Mouse (Mus musculus): Measurements from ENCODE around the gene Hnf1b. TPM values are rescaled to one million over a fixed set of nuclear protein-coding genes. Genes with fewer than 3 reads are reported as not detected.
A peak's percentile ranks its signal among the peaks of the same experiment; 100 is the strongest.

Gene Hnf1b
- polyA plus RNA-seq, 1 experiment from 2014 or later, result 2.0 TPM

DNA sequence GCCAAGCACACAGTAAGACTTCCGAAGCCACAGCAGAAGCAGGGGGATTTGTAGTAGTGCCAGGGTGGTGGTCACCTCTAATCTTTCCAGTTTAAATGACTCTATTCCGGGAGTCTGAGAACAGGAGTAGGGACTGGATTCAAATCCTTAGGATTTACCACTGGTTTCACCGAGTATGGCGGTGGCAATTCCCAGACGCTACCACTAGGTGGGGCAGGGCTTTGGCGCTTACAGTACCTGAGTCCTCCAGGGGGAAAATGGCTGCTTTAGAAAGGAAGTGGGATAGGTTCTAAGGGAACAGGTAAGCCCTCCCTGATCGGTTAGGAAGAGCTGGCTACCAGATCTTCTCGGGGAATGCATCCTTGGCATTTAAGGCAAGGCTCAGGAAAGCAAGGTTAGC lies 17.5 kb upstream of the Hnf1b start:
- Histone ChIP-seq H3K4me3 (no peak overlapping the region), H3K27ac (no peak overlapping the region), H3K9me3 (no peaks in the 10 kb centered on the region), H3K27me3 (ENCODE audit: insufficient read depth, poor library complexity, severe bottlenecking) (no peaks in the 10 kb centered on the region), H3K4me1 (no peaks in the 10 kb centered on the region), H3K36me3 (no peaks in the 10 kb centered on the region)
- WGBS, result 34% methylated on average over 8 of the region's 8 CpGs
- DNase-seq (ENCODE audit: low spot score), result no peak

DNA sequence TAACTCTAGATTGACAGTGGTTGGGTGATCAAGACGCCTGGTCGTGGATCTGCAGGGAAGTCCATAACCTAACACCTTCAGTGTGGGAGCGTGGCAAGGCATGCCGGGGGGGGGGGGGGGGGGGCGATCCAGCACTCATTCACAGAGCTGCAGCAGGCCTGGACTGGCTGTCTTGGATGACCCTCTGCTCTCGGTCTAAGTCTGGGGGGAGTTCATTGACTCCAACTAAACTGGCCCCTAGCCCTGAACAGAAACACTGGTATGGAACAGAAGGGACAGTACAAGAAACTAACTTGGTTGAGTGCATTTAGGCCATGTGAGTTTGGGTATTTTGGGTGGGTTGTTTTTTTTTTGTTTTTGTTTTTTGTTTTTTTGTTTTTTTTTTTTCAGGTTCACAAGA lies 16.3 kb upstream of the Hnf1b start:
- no peak overlapping the region for H3K27ac ChIP-seq
- H3K4me1 ChIP-seq, result no peaks in the 10 kb centered on the region
- no peak overlapping the region for H3K4me3 ChIP-seq
- no peak for DNase-seq (ENCODE audit: low spot score)
- H3K9me3 ChIP-seq, result no peaks in the 10 kb centered on the region
- 80% methylated on average over 6 of the region's 6 CpGs for WGBS
- H3K36me3 ChIP-seq, result no peaks in the 10 kb centered on the region
- no peaks in the 10 kb centered on the region for H3K27me3 ChIP-seq (ENCODE audit: insufficient read depth, poor library complexity, severe bottlenecking)

DNA sequence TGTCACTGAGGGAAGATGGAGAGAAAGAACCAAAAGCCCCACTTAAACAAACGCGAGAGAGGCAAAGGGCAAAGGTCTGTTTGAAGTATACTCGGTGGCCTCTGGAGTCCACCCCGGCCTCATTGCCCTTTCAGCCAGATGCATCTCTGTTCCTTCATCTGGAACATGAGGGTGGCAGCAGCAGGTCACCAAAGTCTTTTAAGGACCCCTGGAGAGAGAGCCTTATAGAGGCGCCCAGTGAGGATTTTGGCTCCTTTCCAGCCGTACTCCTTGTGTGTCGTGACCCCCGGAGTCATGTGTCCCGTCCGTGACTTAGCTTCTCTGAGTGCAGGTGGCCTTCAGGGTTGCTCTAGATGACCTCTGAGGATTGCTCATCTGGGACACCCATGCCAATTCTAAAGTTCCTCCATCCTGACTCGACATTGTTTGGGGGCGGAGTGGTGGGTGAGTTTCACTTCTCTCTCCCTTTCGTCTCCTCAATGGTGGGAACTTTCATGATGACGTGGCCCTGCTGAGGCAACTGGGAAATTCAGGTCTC lies 15.8 kb upstream of the Hnf1b start:
- no peaks in the 10 kb centered on the region for H3K36me3 ChIP-seq
- no peak for DNase-seq (ENCODE audit: low spot score)
- no peaks in the 10 kb centered on the region for H3K9me3 ChIP-seq
- WGBS, result 79% methylated on average over 14 of the region's 14 CpGs
- H3K27me3 ChIP-seq (ENCODE audit: insufficient read depth, poor library complexity, severe bottlenecking), result no peaks in the 10 kb centered on the region
- H3K4me3 ChIP-seq, result no peak overlapping the region
- H3K4me1 ChIP-seq, result no peaks in the 10 kb centered on the region
- no peak overlapping the region for H3K27ac ChIP-seq

DNA sequence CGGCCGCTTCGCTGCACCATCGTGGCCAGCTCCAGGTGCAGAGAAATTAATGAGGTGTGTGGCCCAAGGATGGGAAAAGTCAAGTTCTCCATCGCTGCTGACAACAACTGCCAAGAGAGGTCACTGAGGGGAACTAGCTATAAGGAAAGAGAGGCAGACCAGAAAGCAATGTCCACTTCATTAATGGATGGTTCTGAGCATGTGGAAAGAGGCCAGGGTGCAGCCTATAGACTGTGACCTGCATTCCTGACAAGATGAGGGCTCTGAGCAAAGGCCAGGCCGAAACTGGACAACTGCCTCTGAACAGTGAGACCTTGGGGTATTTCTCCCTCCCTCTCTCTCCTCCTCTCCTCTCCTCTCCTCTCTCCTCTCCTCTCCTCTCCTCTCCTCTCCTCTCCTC lies 10.4 kb upstream of the Hnf1b start:
- Histone ChIP-seq H3K4me3 (no peak overlapping the region), H3K27ac (no peak overlapping the region), H3K36me3 (no peaks in the 10 kb centered on the region), H3K4me1 (no peaks in the 10 kb centered on the region), H3K27me3 (ENCODE audit: insufficient read depth, poor library complexity, severe bottlenecking) (peaks cover 22% of the 10 kb centered on the region), H3K9me3 (no peaks in the 10 kb centered on the region)
- 81% methylated on average over 6 of the region's 6 CpGs for WGBS
- no peak for DNase-seq (ENCODE audit: low spot score)

DNA sequence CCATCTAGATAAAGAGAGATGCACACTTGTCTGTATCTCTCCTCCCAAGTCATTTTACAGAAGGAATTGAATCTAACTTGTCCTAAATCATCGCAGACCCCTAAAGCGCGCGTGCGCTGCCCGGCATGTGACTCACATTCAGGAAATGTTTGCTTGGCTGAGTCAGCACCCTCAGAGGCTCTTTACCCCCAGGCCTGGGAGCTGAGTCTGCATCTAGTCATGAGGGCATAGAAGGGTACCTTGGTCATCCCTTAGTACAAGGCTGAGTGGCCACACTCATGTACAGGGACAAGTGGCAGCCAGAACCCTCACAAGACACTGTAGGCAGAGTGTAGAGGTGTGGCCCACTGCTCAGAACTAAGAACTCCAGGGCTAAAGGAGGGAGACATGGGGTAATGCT lies 6.3 kb upstream of the Hnf1b start:
- Histone ChIP-seq H3K4me3 (no peak overlapping the region), H3K9me3 (no peaks in the 10 kb centered on the region), H3K27me3 (ENCODE audit: insufficient read depth, poor library complexity, severe bottlenecking) (peaks cover 36% of the 10 kb centered on the region), H3K4me1 (no peaks in the 10 kb centered on the region), H3K27ac (no peak overlapping the region), H3K36me3 (no peaks in the 10 kb centered on the region)
- DNase-seq (ENCODE audit: low spot score), result no peak
- WGBS, result 87% methylated on average over 6 of the region's 6 CpGs

DNA sequence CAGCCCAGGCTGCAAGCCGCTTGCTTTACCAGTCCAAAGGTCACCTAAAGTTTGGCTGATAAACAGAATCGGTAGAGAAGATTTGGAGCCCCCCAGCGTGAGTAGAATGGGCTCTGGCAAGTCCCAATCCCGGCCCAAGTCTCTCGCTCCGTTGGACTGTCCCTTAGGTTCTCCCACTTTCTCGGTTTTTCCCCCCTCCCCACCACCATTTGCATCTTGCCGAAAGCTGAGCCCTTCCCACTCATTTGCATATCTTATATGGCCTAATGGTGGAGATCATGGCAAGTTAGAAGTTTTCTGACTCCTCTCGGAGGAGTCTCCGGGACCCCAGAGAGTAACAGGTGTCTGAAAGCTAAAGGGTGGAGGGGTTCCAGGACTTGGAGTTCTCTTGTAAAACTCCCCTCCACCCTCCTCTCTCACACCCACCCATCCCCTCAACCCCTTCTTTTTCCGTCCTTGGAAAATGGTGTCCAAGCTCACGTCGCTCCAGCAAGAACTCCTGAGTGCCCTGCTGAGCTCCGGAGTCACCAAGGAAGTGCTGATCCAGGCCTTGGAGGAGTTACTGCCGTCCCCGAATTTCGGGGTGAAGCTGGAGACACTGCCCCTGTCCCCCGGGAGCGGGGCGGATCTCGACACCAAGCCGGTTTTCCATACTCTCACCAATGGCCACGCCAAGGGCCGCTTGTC lies 866 bp downstream of the Hnf1b start:
- Histone ChIP-seq H3K4me3 (peak overlapping the region; percentile 52), H3K36me3 (no peaks in the 10 kb centered on the region), H3K9me3 (no peaks in the 10 kb centered on the region), H3K27ac (no peak overlapping the region), H3K4me1 (peaks cover 39% of the 10 kb centered on the region), H3K27me3 (ENCODE audit: insufficient read depth, poor library complexity, severe bottlenecking) (peaks cover 75% of the 10 kb centered on the region)
- 1% methylated on average over 24 of the region's 24 CpGs for WGBS
- DNase-seq (ENCODE audit: low spot score), result no peak

DNA sequence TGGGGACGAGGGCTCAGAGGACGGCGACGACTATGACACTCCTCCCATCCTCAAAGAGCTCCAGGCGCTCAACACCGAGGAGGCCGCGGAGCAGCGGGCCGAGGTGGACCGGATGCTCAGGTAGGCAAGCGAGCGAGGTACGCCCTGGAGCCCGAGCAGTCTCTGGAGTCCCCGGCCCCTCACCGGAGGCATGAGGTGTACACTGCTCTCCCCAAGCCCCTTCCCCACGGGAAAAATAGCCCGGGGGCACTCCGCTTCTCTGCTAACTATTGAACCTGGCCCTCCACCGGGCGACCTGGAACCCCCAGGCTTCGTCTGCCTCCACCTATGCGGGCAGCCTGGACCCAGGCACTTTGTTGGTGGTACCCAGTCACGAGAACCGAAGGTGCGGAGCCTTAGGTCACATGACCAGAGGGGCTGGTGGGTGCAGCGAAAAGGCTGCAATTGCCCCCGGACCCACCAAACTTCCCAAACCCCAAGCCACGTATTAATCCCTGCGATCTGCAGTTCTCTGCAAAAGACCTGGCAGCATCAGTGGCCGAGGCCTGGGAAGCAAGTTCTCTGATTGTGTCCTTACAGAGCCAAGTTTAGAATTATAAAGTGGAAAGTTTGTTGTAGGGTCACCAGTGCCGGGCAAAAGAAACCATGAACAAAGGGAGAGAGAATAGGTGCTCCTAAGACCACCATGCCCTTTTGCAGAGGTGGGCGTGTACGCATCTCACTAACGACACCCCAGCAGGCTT lies 1.6 kb downstream of the Hnf1b start:
- no peak for DNase-seq (ENCODE audit: low spot score)
- WGBS, result under 1% methylated on average over 36 of the region's 36 CpGs

DNA sequence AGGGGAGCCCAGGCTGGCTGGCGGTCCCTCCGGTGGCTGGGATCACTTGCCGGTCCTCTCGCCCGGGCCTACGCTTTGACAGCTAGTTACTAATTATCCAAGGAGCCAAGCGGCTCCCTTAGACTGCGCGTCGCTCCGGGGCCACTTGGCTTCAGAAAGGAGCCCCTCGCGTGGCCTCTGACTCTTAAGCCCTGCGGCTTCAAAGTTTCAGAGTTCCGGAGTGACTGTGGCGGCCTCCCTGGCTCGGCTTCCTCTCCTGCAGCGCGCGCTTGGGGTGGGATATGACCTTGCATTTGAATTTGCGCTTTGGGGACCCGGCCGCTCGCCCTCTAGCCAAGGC lies 2.1 kb downstream of the Hnf1b start:
- Histone ChIP-seq H3K9me3 (no peaks in the 10 kb centered on the region), H3K27ac (no peak overlapping the region; the same call in 1 of the 2 replicates), H3K36me3 (no peaks in the 10 kb centered on the region), H3K27me3 (ENCODE audit: insufficient read depth, poor library complexity, severe bottlenecking) (peaks cover 88% of the 10 kb centered on the region), H3K4me3 (peak overlapping the region; percentile 52), H3K4me1 (peaks cover 39% of the 10 kb centered on the region)
- DNase-seq (ENCODE audit: low spot score), result no peak
- WGBS, result under 1% methylated on average over 24 of the region's 24 CpGs

More for the DNA sequence above, 1.6 kb downstream of the Hnf1b start:
- Histone ChIP-seq H3K9me3 (no peaks in the 10 kb centered on the region), H3K27ac (no peak overlapping the region), H3K27me3 (ENCODE audit: insufficient read depth, poor library complexity, severe bottlenecking) (peaks cover 83% of the 10 kb centered on the region), H3K4me3 (peak overlapping the region; percentile 52), H3K36me3 (no peaks in the 10 kb centered on the region), H3K4me1 (peaks cover 39% of the 10 kb centered on the region)

DNA sequence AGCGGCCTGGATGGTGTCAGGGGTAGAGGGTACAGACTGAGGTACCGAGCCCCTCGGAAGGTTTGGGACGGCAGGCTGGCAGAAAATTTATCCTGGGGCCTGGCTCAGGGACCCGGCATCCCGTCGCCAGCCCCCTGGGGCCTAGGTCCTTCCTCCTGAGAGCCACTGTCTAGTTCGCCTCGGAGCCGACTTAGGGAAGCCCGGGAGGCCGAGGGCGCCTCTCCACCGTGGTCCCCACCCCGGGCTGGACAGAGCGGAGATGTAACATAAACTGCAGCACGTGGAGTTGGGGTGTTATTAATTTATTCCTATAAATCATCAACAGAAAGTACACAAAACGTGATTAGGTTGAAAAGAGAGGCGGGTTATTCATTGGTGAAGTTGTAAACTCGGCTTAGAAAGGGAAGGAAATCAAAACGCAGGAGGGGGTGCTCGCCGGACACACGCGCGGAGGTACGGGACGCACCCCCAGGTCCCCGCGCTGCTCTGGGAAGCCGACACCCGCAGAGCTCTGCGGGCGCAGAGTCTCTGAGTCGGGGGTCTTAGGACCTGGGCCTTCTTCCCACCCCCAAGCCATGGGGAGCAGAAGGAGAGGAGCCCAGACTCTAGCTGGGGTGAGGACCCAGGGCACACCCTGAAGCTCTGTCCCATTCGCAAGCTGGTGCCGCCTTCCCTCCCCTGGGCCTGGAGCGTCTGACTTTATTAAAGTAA lies 2.8 kb downstream of the Hnf1b start:
- under 1% methylated on average over 38 of the region's 38 CpGs for WGBS
- no peak for DNase-seq (ENCODE audit: low spot score)
- H3K4me3 ChIP-seq, result peak overlapping the region; percentile 52
- H3K36me3 ChIP-seq, result no peaks in the 10 kb centered on the region
- peaks cover 39% of the 10 kb centered on the region for H3K4me1 ChIP-seq
- H3K27me3 ChIP-seq (ENCODE audit: insufficient read depth, poor library complexity, severe bottlenecking), result peaks cover 89% of the 10 kb centered on the region
- peak overlapping the region; percentile 7; the same call in 1 of the 2 replicates for H3K27ac ChIP-seq
- no peaks in the 10 kb centered on the region for H3K9me3 ChIP-seq

DNA sequence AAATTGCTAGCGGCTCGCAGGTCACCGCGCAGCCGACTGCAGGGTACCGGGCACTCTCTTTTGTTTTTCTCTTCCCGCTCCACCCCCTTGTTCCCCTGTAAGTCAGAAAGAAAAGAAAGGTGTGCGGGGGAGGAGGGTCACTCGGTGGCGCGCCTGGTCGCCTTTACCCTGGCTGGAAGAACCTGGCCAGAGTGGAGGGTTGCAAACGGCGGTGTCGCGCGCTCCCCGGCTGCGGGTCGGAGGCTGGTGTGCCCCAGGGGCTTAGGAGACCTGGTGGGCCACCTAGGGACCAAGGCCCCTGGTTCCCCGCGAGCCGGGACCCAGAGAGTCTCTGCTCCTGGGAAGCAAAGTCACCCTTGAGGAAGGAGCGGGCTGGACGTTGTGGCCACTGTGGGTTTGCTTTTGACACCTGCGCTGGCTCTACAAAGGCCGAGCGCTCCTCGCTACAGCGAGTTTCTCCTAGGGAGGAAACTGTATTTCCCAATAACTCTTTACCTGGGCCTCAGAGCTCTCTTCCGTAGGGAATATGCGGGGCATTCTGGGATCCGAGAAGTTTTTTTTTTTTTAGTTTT lies 3.4 kb downstream of the Hnf1b start:
- Histone ChIP-seq H3K4me1 (peaks cover 39% of the 10 kb centered on the region), H3K9me3 (no peaks in the 10 kb centered on the region), H3K27ac (peak overlapping the region; percentile 7; the same call in 1 of the 2 replicates), H3K4me3 (peak overlapping the region; percentile 52), H3K36me3 (no peaks in the 10 kb centered on the region), H3K27me3 (ENCODE audit: insufficient read depth, poor library complexity, severe bottlenecking) (peaks cover 89% of the 10 kb centered on the region)
- peak; percentile 79 for DNase-seq (ENCODE audit: low spot score)
- WGBS, result under 1% methylated on average over 33 of the region's 33 CpGs

DNA sequence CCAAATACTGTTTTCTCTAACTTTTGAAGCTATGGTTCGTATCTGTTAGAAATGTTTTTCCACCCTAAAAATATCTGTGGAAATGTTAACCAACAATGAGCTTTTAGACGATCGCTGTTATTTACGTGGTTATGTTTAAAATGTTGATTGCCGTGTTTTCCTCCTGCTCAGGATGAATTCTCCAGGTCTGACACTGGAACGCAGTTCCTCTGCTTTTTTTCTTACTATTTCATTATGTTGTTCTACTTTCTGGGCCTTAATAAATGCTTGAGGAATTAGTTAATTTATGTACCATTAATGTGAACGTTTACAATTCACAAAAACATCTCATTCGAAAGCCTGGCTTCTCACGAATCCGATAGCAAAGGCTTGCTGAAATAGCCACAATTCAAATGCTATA lies 4.2 kb downstream of the Hnf1b start:
- Histone ChIP-seq H3K27me3 (ENCODE audit: insufficient read depth, poor library complexity, severe bottlenecking) (peaks cover 87% of the 10 kb centered on the region), H3K36me3 (no peaks in the 10 kb centered on the region), H3K4me1 (peaks cover 39% of the 10 kb centered on the region), H3K27ac (no peak overlapping the region), H3K4me3 (no peak overlapping the region), H3K9me3 (no peaks in the 10 kb centered on the region)
- 8% methylated on average over 10 of the region's 10 CpGs for WGBS
- no peak for DNase-seq (ENCODE audit: low spot score)

DNA sequence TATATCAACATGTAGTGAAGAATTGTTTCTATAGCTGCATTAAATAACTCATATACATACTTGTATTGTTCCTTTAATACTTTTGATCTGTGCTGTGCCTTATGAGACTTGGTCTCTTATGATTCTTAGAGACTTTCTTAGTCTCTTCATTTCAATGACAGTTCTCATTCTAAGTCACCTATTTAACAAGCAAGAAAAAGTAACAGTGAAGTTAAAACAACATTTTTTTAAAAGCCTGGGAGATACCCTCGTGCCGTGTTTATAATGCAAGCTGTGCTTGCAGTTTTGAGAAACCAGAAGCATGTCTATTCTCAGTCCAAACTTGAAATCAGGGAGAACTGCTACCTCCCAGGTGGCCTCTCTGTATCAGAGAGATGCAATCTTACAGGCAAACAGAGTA lies 4.8 kb downstream of the Hnf1b start:
- peaks cover 36% of the 10 kb centered on the region for H3K4me1 ChIP-seq
- WGBS, result 13% methylated on average over 2 of the region's 2 CpGs
- H3K27ac ChIP-seq, result no peak overlapping the region
- peaks cover 87% of the 10 kb centered on the region for H3K27me3 ChIP-seq (ENCODE audit: insufficient read depth, poor library complexity, severe bottlenecking)
- no peaks in the 10 kb centered on the region for H3K36me3 ChIP-seq
- no peak overlapping the region for H3K4me3 ChIP-seq
- DNase-seq (ENCODE audit: low spot score), result no peak
- H3K9me3 ChIP-seq, result no peaks in the 10 kb centered on the region

DNA sequence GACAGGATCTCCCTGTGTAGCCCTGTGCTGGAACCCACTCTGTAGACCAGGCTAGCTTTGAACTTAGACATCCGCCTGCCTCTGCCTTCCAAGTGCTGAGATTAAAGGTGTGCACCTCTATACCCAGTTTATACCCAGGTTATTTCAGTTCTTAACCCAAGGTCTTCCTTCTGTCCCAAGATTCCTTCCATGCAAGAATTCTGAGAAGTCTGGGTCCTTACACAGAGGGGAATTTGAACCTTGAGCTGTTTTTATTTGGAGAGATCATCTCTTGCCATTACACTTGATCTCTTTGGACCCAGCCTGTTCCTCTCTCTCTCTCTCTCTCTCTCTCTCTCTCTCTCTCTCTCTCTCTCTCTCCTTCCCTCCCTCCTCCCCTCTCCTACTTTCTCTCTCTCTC lies 7.4 kb downstream of the Hnf1b start:
- WGBS, result 76% methylated on average over 1 of the region's 1 CpGs
- Histone ChIP-seq H3K27me3 (ENCODE audit: insufficient read depth, poor library complexity, severe bottlenecking) (peaks cover 66% of the 10 kb centered on the region), H3K4me1 (peaks cover 12% of the 10 kb centered on the region), H3K9me3 (no peaks in the 10 kb centered on the region), H3K36me3 (no peaks in the 10 kb centered on the region), H3K4me3 (no peak overlapping the region), H3K27ac (no peak overlapping the region)
- no peak for DNase-seq (ENCODE audit: low spot score)
